Mouse (Mus musculus): ENCODE data around the gene Rictor.

GRCm38 (mm10) chr15:6787236-6787635 is 79.1 kb downstream of the Rictor start:
- TF ChIP-seq POLR2A (IDR thresholded peaks at IDR 0.05; ENCODE audit: extremely low read depth, insufficient read depth, low read length) (no peak), CTCF (IDR thresholded peaks at IDR 0.05; ENCODE audit: low read depth, low read length) (no peak)

Measured in liver, adult 2 months (tissue).